Mouse (Mus musculus): ENCODE measurements around the gene Mrpl52. TPM values are rescaled to one million over a fixed set of nuclear protein-coding genes. Genes with fewer than 3 reads are reported as not detected.

Mrpl52 gene
- polyA plus RNA-seq, 1 experiment: 518 TPM

GRCm38 (mm10) chr14:54435194-54435918 is 8.6 kb downstream of the Mrpl52 start:
- H3ac ChIP-seq (ENCODE audit: control insufficient read depth, insufficient read length, low read depth): no peak overlapping the region
- TF ChIP-seq MYOG (IDR thresholded peaks at IDR 0.05; ENCODE audit: control insufficient read depth, extremely low read depth, insufficient read length) (no peak), FOSL1 (IDR thresholded peaks at IDR 0.05; ENCODE audit: insufficient read depth, low read length, poor library complexity, severe bottlenecking) (peak; percentile 45), USF1 (IDR thresholded peaks at IDR 0.05; ENCODE audit: low read depth) (no peak)
- peaks cover 61% of the 10 kb centered on the region for H3K79me2 ChIP-seq (ENCODE audit: control insufficient read depth, insufficient read depth)
- H3K36me3 ChIP-seq (ENCODE audit: control insufficient read depth, insufficient read depth): peaks cover 48% of the 10 kb centered on the region
- no peaks in the 10 kb centered on the region for H3K27me3 ChIP-seq (ENCODE audit: control insufficient read depth, insufficient read depth, insufficient read length)
- H3K79me3 ChIP-seq (ENCODE audit: low read depth): peaks cover 32% of the 10 kb centered on the region
- no peak overlapping the region for H3K4me3 ChIP-seq (ENCODE audit: insufficient read depth, poor library complexity, severe bottlenecking)

- Histone ChIP-seq H3K79me2 (ENCODE audit: control insufficient read depth, insufficient read depth) (peaks cover 26% of the 10 kb centered on the region), H3ac (ENCODE audit: control insufficient read depth, insufficient read length, low read depth) (no peak overlapping the region), H3K79me3 (ENCODE audit: low read depth) (peaks cover 12% of the 10 kb centered on the region), H3K36me3 (ENCODE audit: control insufficient read depth, insufficient read depth) (peaks cover 48% of the 10 kb centered on the region), H3K27me3 (ENCODE audit: control insufficient read depth, insufficient read depth, insufficient read length) (no peaks in the 10 kb centered on the region), H3K4me3 (ENCODE audit: insufficient read depth, poor library complexity, severe bottlenecking) (no peak overlapping the region)
- TF ChIP-seq CEBPB (IDR thresholded peaks at IDR 0.05; ENCODE audit: low read depth): no peak
- no peak for TF ChIP-seq MYOG (IDR thresholded peaks at IDR 0.05; ENCODE audit: control insufficient read depth, extremely low read depth, insufficient read length)
- no peak for TF ChIP-seq MYOD1 (IDR thresholded peaks at IDR 0.05; ENCODE audit: control insufficient read depth, insufficient read length, low read depth)
- no peak for TF ChIP-seq FOSL1 (IDR thresholded peaks at IDR 0.05; ENCODE audit: insufficient read depth, low read length, poor library complexity, severe bottlenecking)
- TF ChIP-seq CTCF (IDR thresholded peaks at IDR 0.05; ENCODE audit: control insufficient read depth, insufficient read depth, insufficient read length): no peak
- no peak for TF ChIP-seq MAX (IDR thresholded peaks at IDR 0.05)
- TF ChIP-seq USF1 (IDR thresholded peaks at IDR 0.05; ENCODE audit: low read depth): no peak
These were observed 12.4 kb downstream of the Mrpl52 start for GRCm38 (mm10) chr14:54439155-54439554.

GRCm38 (mm10) chr14:54439610-54440009 is 12.9 kb downstream of the Mrpl52 start:
- TF ChIP-seq MAX (IDR thresholded peaks at IDR 0.05): no peak
- no peak for TF ChIP-seq MYOD1 (IDR thresholded peaks at IDR 0.05; ENCODE audit: control insufficient read depth, insufficient read length, low read depth)
- TF ChIP-seq CEBPB (IDR thresholded peaks at IDR 0.05; ENCODE audit: low read depth): no peak
- no peak for TF ChIP-seq USF1 (IDR thresholded peaks at IDR 0.05; ENCODE audit: low read depth)
- no peak for TF ChIP-seq MYOG (IDR thresholded peaks at IDR 0.05; ENCODE audit: control insufficient read depth, extremely low read depth, insufficient read length)
- TF ChIP-seq FOSL1 (IDR thresholded peaks at IDR 0.05; ENCODE audit: insufficient read depth, low read length, poor library complexity, severe bottlenecking): no peak
- no peak for TF ChIP-seq CTCF (IDR thresholded peaks at IDR 0.05; ENCODE audit: control insufficient read depth, insufficient read depth, insufficient read length)
- peaks cover 8% of the 10 kb centered on the region for H3K79me3 ChIP-seq (ENCODE audit: low read depth)
- peaks cover 48% of the 10 kb centered on the region for H3K36me3 ChIP-seq (ENCODE audit: control insufficient read depth, insufficient read depth)

GRCm38 (mm10) chr14:54440538-54440937 is 13.8 kb downstream of the Mrpl52 start:
- no peak overlapping the region for H3ac ChIP-seq (ENCODE audit: control insufficient read depth, insufficient read length, low read depth)
- H3K79me2 ChIP-seq (ENCODE audit: control insufficient read depth, insufficient read depth): peaks cover 13% of the 10 kb centered on the region
- no peak overlapping the region for H3K4me3 ChIP-seq (ENCODE audit: insufficient read depth, poor library complexity, severe bottlenecking)
- H3K27me3 ChIP-seq (ENCODE audit: control insufficient read depth, insufficient read depth, insufficient read length): no peaks in the 10 kb centered on the region
- peaks cover 3% of the 10 kb centered on the region for H3K79me3 ChIP-seq (ENCODE audit: low read depth)
- peaks cover 45% of the 10 kb centered on the region for H3K36me3 ChIP-seq (ENCODE audit: control insufficient read depth, insufficient read depth)
- TF ChIP-seq USF1 (IDR thresholded peaks at IDR 0.05; ENCODE audit: low read depth): no peak
- no peak for TF ChIP-seq MAX (IDR thresholded peaks at IDR 0.05)
- no peak for TF ChIP-seq CEBPB (IDR thresholded peaks at IDR 0.05; ENCODE audit: low read depth)
- no peak for TF ChIP-seq MYOD1 (IDR thresholded peaks at IDR 0.05; ENCODE audit: control insufficient read depth, insufficient read length, low read depth)
- TF ChIP-seq CTCF (IDR thresholded peaks at IDR 0.05; ENCODE audit: control insufficient read depth, insufficient read depth, insufficient read length): no peak
- no peak for TF ChIP-seq FOSL1 (IDR thresholded peaks at IDR 0.05; ENCODE audit: insufficient read depth, low read length, poor library complexity, severe bottlenecking)
- no peak for TF ChIP-seq MYOG (IDR thresholded peaks at IDR 0.05; ENCODE audit: control insufficient read depth, extremely low read depth, insufficient read length)

More at GRCm38 (mm10) chr14:54439610-54440009, 12.9 kb downstream of the Mrpl52 start:
- H3K79me2 ChIP-seq (ENCODE audit: control insufficient read depth, insufficient read depth): peaks cover 22% of the 10 kb centered on the region
- no peak overlapping the region for H3K4me3 ChIP-seq (ENCODE audit: insufficient read depth, poor library complexity, severe bottlenecking)
- no peak overlapping the region for H3ac ChIP-seq (ENCODE audit: control insufficient read depth, insufficient read length, low read depth)
- H3K27me3 ChIP-seq (ENCODE audit: control insufficient read depth, insufficient read depth, insufficient read length): no peaks in the 10 kb centered on the region

- Histone ChIP-seq H3K79me3 (ENCODE audit: low read depth) (no peaks in the 10 kb centered on the region), H3K4me3 (ENCODE audit: insufficient read depth, poor library complexity, severe bottlenecking) (no peak overlapping the region), H3K27me3 (ENCODE audit: control insufficient read depth, insufficient read depth, insufficient read length) (no peaks in the 10 kb centered on the region), H3ac (ENCODE audit: control insufficient read depth, insufficient read length, low read depth) (no peak overlapping the region), H3K79me2 (ENCODE audit: control insufficient read depth, insufficient read depth) (peaks cover 4% of the 10 kb centered on the region), H3K36me3 (ENCODE audit: control insufficient read depth, insufficient read depth) (peaks cover 37% of the 10 kb centered on the region)
- TF ChIP-seq USF1 (IDR thresholded peaks at IDR 0.05; ENCODE audit: low read depth): no peak
- TF ChIP-seq FOSL1 (IDR thresholded peaks at IDR 0.05; ENCODE audit: insufficient read depth, low read length, poor library complexity, severe bottlenecking): no peak
- TF ChIP-seq MYOD1 (IDR thresholded peaks at IDR 0.05; ENCODE audit: control insufficient read depth, insufficient read length, low read depth): no peak
- no peak for TF ChIP-seq CTCF (IDR thresholded peaks at IDR 0.05; ENCODE audit: control insufficient read depth, insufficient read depth, insufficient read length)
- TF ChIP-seq CEBPB (IDR thresholded peaks at IDR 0.05; ENCODE audit: low read depth): no peak
These were observed 14.7 kb downstream of the Mrpl52 start for GRCm38 (mm10) chr14:54441365-54441764.

- Histone ChIP-seq H3K27me3 (ENCODE audit: control insufficient read depth, insufficient read depth, insufficient read length) (no peaks in the 10 kb centered on the region), H3K79me3 (ENCODE audit: low read depth) (no peaks in the 10 kb centered on the region), H3K79me2 (ENCODE audit: control insufficient read depth, insufficient read depth) (no peaks in the 10 kb centered on the region), H3K4me3 (ENCODE audit: insufficient read depth, poor library complexity, severe bottlenecking) (no peak overlapping the region), H3ac (ENCODE audit: control insufficient read depth, insufficient read length, low read depth) (no peak overlapping the region), H3K36me3 (ENCODE audit: control insufficient read depth, insufficient read depth) (peaks cover 26% of the 10 kb centered on the region)
- no peak for TF ChIP-seq MAX (IDR thresholded peaks at IDR 0.05)
- TF ChIP-seq MYOD1 (IDR thresholded peaks at IDR 0.05; ENCODE audit: control insufficient read depth, insufficient read length, low read depth): no peak
- no peak for TF ChIP-seq FOSL1 (IDR thresholded peaks at IDR 0.05; ENCODE audit: insufficient read depth, low read length, poor library complexity, severe bottlenecking)
- TF ChIP-seq USF1 (IDR thresholded peaks at IDR 0.05; ENCODE audit: low read depth): no peak
- TF ChIP-seq CEBPB (IDR thresholded peaks at IDR 0.05; ENCODE audit: low read depth): no peak
- TF ChIP-seq CTCF (IDR thresholded peaks at IDR 0.05; ENCODE audit: control insufficient read depth, insufficient read depth, insufficient read length): no peak
- TF ChIP-seq MYOG (IDR thresholded peaks at IDR 0.05; ENCODE audit: control insufficient read depth, extremely low read depth, insufficient read length): no peak
These were observed 15.8 kb downstream of the Mrpl52 start for GRCm38 (mm10) chr14:54442548-54442947.
